Mouse (Mus musculus) erythroid progenitor cell, adult 5-6 weeks (primary cell): Measurements from ENCODE around the gene Smco1. TPM values are rescaled to one million over a fixed set of nuclear protein-coding genes. Genes with fewer than 3 reads are reported as not detected.
"Not testable (repeated sequence)": the region's sequence is repeated elsewhere in the genome, so short reads cannot be mapped to it uniquely, and the experiment has no call there.

Experiments
- ATAC-seq: replicated peaks from 2 replicates; pipeline ENCODE4 v1.8.0; 2016; ENCODE audit warnings: moderate number of reproducible peaks, mild to moderate bottlenecking, moderate TSS enrichment, inconsistent platforms; ENCODE audit not compliant: poor library complexity, low FRiP score, severe bottlenecking
- total RNA-seq, 2 experiments: library from RNA; stranded (forward) in 1 of 2; stranded (reverse) in 1 of 2; fragments of 150-400 nt in 1 of 2; fragments of 186-747, 209-891 nt in 1 of 2; gene quantifications; 2 replicates each; pipeline versions ENCODE4 v1.2.3 to v1.2.4; 2015 to 2017; ENCODE audit warnings: low replicate concordance in 2 of 2

Gene Smco1
- total RNA-seq (2015; ENCODE audit: low replicate concordance) (not detected in 2 replicates), total RNA-seq (2017; ENCODE audit: low replicate concordance) (not detected in 2 replicates)

GRCm38 (mm10) chr16:32271291-32271690, at the start of gene Smco1:
Gene Smco1 (plus strand): TSS chr16:32271468.
- ATAC-seq = no peak

GRCm38 (mm10) chr16:32221803-32222202, 49.5 kb upstream of the Smco1 start:
- no peak for ATAC-seq

- ATAC-seq = no peak
Measured at GRCm38 (mm10) chr16:32222399-32222798, 48.9 kb upstream of the Smco1 start.

GRCm38 (mm10) chr16:32232050-32232449, 39.2 kb upstream of the Smco1 start:
- not testable (repeated sequence) for ATAC-seq

GRCm38 (mm10) chr16:32237930-32238680, 33.2 kb upstream of the Smco1 start:
- ATAC-seq = no peak

- ATAC-seq = no peak
Measured at GRCm38 (mm10) chr16:32239428-32240312, 31.6 kb upstream of the Smco1 start.

GRCm38 (mm10) chr16:32243901-32244300, 27.4 kb upstream of the Smco1 start:
- ATAC-seq = no peak

GRCm38 (mm10) chr16:32246351-32246791, 24.9 kb upstream of the Smco1 start:
- ATAC-seq = peak; percentile 55

- ATAC-seq = peak; percentile 96
Measured at GRCm38 (mm10) chr16:32246952-32247370, 24.3 kb upstream of the Smco1 start, which contains the start of the genes Fbxo45 and Wdr53. Gene Fbxo45 (minus strand): TSS chr16:32247158. Gene Wdr53 (plus strand): TSS chr16:32247227.

- ATAC-seq = not testable (repeated sequence)
Measured at GRCm38 (mm10) chr16:32264225-32264624, 7.0 kb upstream of the Smco1 start.

GRCm38 (mm10) chr16:32273338-32273737, 2.1 kb downstream of the Smco1 start:
- ATAC-seq = no peak

GRCm38 (mm10) chr16:32275041-32275440, 3.8 kb downstream of the Smco1 start:
- ATAC-seq = no peak

- no peak for ATAC-seq
Measured at GRCm38 (mm10) chr16:32275830-32276229, 4.6 kb downstream of the Smco1 start.

GRCm38 (mm10) chr16:32277308-32278256, 6.3 kb downstream of the Smco1 start, which contains the start of gene Rnf168:
Gene Rnf168 (plus strand): TSS chr16:32277459.
- ATAC-seq = peak; percentile 94

- no peak for ATAC-seq
Measured at GRCm38 (mm10) chr16:32278396-32278795, 7.1 kb downstream of the Smco1 start.

- ATAC-seq = no peak
Measured at GRCm38 (mm10) chr16:32280211-32280610, 8.9 kb downstream of the Smco1 start.

- no peak for ATAC-seq
Measured at GRCm38 (mm10) chr16:32282608-32283007, 11.3 kb downstream of the Smco1 start.

- no peak for ATAC-seq
Measured at GRCm38 (mm10) chr16:32291821-32292220, 20.6 kb downstream of the Smco1 start.

GRCm38 (mm10) chr16:32299617-32300016, 28.3 kb downstream of the Smco1 start:
- not testable (repeated sequence) for ATAC-seq
